Mouse (Mus musculus): Measurements from ENCODE around the gene Susd5. TPM values are rescaled to one million over a fixed set of nuclear protein-coding genes. Genes with fewer than 3 reads are reported as not detected.

The Susd5 gene
- polyA plus RNA-seq, 1 experiment, result 0.73 TPM

DNA sequence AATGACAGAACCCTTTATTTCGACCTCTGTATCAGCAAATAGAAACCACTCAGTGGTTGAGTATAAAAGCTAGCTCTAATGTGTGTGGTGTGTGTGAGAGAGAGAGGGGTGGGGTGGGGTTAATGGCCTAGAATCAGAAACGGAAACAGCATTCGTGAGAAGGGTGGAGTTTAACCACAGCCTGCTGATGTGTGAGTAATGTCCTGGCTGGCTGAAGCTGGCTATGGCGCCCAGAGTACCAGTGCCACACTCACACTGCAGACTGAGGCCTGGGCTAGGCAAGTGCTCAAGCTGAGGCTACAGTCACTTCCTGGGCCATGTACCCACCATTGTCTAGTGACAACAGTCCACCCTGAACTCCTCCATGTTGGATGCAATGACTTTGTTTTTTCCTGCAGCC lies 40.5 kb upstream of the Susd5 start:
- no peak for TF ChIP-seq EP300 (IDR thresholded peaks at IDR 0.05; ENCODE audit: insufficient read depth, low read depth, low read length)
- no peak for TF ChIP-seq POLR2A (IDR thresholded peaks at IDR 0.05; ENCODE audit: insufficient read depth, low read length)
- no peak for TF ChIP-seq CTCF (IDR thresholded peaks at IDR 0.05; ENCODE audit: low read depth, low read length)
- Histone ChIP-seq H3K27ac (ENCODE audit: insufficient read depth, low read length) (no peak overlapping the region), H3K36me3 (ENCODE audit: control insufficient read depth, insufficient read depth, low read length, poor library complexity, severe bottlenecking) (no peaks in the 10 kb centered on the region), H3K4me1 (ENCODE audit: control insufficient read depth, insufficient read depth, low read length) (no peaks in the 10 kb centered on the region), H3K9ac (ENCODE audit: low read depth, poor library complexity, severe bottlenecking) (no peak overlapping the region), H3K9me3 (replicated peaks; ENCODE audit: control insufficient read depth, insufficient read depth, low read length, poor library complexity, severe bottlenecking) (no peaks in the 10 kb centered on the region; the same call in 1 of the 2 replicates), H3K4me3 (ENCODE audit: low read depth, low read length) (no peak overlapping the region), H3K27me3 (ENCODE audit: control insufficient read depth, insufficient read depth, low read length, poor library complexity, severe bottlenecking) (no peaks in the 10 kb centered on the region)

DNA sequence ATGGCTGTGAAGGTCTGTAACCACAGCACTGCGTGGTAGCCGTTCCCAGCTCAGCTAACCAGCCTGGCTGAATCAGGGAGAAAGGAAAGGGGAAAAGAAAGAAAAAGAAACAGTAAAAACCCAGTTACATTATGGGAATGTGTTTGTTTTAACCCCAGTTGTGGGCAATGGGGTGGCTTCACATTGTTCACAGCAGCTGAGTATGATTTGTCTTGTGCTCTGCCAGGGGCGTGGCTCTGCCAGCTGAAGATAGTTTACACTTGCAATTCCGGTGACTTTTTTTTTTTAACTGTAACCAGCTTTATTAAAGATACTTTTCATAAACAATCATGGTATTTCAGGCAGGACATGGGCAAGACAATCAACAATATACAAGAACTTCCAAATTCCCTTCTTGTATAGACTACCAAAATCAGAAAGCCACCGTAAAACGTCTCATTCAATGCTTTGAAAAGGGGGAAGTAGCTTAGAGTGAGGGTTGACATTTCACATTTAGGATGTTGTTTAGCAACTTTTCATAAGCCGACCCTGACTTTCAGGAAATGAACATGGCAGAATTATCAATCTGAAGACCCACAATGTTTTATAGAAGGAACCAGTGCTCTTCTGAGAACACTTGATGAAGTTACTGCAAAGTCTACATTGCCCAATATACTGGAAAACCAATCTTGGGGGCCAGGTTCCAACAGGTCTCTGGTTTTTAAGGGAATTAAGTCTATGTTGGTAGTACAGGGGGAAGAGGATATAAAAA lies 37.8 kb upstream of the Susd5 start:
- Histone ChIP-seq H3K4me3 (ENCODE audit: low read depth, low read length) (no peak overlapping the region), H3K27me3 (ENCODE audit: control insufficient read depth, insufficient read depth, low read length, poor library complexity, severe bottlenecking) (no peaks in the 10 kb centered on the region), H3K4me1 (ENCODE audit: control insufficient read depth, insufficient read depth, low read length) (no peaks in the 10 kb centered on the region), H3K9me3 (replicated peaks; ENCODE audit: control insufficient read depth, insufficient read depth, low read length, poor library complexity, severe bottlenecking) (no peaks in the 10 kb centered on the region; the same call in 1 of the 2 replicates), H3K27ac (ENCODE audit: insufficient read depth, low read length) (no peak overlapping the region), H3K9ac (ENCODE audit: low read depth, poor library complexity, severe bottlenecking) (no peak overlapping the region), H3K36me3 (ENCODE audit: control insufficient read depth, insufficient read depth, low read length, poor library complexity, severe bottlenecking) (no peaks in the 10 kb centered on the region)
- no peak for TF ChIP-seq POLR2A (IDR thresholded peaks at IDR 0.05; ENCODE audit: insufficient read depth, low read length)

DNA sequence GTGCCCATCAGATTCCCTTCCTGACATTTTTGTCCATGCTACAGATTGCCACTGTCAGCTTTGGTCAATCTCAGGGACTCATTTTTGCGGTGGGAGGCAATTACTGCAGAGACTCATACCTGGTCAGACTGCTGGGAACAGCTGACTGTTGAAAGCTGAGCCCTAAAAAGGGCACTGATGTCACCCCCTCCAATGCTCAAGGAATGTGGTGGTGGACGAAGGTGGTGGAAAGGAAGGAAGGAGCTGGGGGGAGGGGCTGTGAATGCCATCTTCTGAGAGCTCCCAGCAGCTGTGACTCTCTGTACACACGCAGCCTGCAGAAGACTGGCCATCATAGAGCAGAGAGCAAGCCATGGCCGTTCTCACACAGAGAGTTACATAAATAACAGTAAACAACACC lies 34.8 kb upstream of the Susd5 start:
- Histone ChIP-seq H3K36me3 (ENCODE audit: control insufficient read depth, insufficient read depth, low read length, poor library complexity, severe bottlenecking) (no peaks in the 10 kb centered on the region), H3K9ac (ENCODE audit: low read depth, poor library complexity, severe bottlenecking) (no peak overlapping the region), H3K4me1 (ENCODE audit: control insufficient read depth, insufficient read depth, low read length) (peaks cover 2% of the 10 kb centered on the region), H3K4me3 (ENCODE audit: low read depth, low read length) (no peak overlapping the region), H3K27me3 (ENCODE audit: control insufficient read depth, insufficient read depth, low read length, poor library complexity, severe bottlenecking) (no peaks in the 10 kb centered on the region), H3K27ac (ENCODE audit: insufficient read depth, low read length) (no peak overlapping the region), H3K9me3 (replicated peaks; ENCODE audit: control insufficient read depth, insufficient read depth, low read length, poor library complexity, severe bottlenecking) (no peaks in the 10 kb centered on the region; the same call in 1 of the 2 replicates)
- no peak for TF ChIP-seq EP300 (IDR thresholded peaks at IDR 0.05; ENCODE audit: insufficient read depth, low read depth, low read length)
- TF ChIP-seq POLR2A (IDR thresholded peaks at IDR 0.05; ENCODE audit: insufficient read depth, low read length), result no peak
- TF ChIP-seq CTCF (IDR thresholded peaks at IDR 0.05; ENCODE audit: low read depth, low read length), result no peak

DNA sequence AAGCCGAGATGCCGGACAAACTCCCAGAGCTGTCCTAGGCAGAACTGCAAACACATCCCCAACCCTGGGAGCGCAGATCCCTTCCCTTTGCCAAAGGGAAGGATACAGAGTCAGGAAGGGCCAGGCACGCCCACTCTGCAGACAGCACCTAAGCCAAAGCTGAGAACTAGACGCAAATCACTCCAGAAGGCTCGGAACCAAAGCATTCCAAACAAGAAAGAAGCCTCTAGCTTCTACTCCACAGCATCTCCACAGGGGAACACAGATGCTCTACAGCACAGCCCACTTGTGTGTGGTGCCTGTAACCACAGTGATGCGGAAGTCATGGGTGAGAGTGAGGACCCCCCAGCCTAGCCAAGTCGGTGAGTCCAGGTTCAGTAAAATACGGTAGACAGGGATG lies 31.8 kb upstream of the Susd5 start:
- Histone ChIP-seq H3K27me3 (ENCODE audit: control insufficient read depth, insufficient read depth, low read length, poor library complexity, severe bottlenecking) (no peaks in the 10 kb centered on the region), H3K36me3 (ENCODE audit: control insufficient read depth, insufficient read depth, low read length, poor library complexity, severe bottlenecking) (no peaks in the 10 kb centered on the region), H3K4me1 (ENCODE audit: control insufficient read depth, insufficient read depth, low read length) (peaks cover 2% of the 10 kb centered on the region), H3K4me3 (ENCODE audit: low read depth, low read length) (no peak overlapping the region), H3K9ac (ENCODE audit: low read depth, poor library complexity, severe bottlenecking) (no peak overlapping the region), H3K9me3 (replicated peaks; ENCODE audit: control insufficient read depth, insufficient read depth, low read length, poor library complexity, severe bottlenecking) (no peaks in the 10 kb centered on the region), H3K27ac (ENCODE audit: insufficient read depth, low read length) (no peak overlapping the region)
- TF ChIP-seq EP300 (IDR thresholded peaks at IDR 0.05; ENCODE audit: insufficient read depth, low read depth, low read length) (no peak), POLR2A (IDR thresholded peaks at IDR 0.05; ENCODE audit: insufficient read depth, low read length) (no peak), CTCF (IDR thresholded peaks at IDR 0.05; ENCODE audit: low read depth, low read length) (no peak)

DNA sequence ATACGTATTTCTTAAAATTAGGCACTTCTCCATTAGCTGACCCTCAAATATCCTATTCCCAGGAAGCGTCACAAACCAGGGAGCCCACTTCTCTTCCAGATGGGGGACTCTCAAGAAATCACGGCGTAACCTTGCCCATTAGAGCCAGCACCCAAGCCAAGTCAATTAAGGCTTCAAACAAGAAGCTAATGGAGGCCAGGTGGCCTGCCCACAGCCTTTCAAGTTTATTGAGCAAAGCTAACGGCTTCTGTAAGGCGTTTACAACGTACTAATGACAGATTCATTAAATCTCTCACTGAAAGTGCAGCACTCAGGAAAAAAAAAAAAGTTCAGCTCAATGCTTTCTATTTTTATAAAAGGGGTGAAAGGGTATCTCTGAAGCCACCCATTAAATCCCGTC lies 31.1 kb upstream of the Susd5 start:
- Histone ChIP-seq H3K27me3 (ENCODE audit: control insufficient read depth, insufficient read depth, low read length, poor library complexity, severe bottlenecking) (no peaks in the 10 kb centered on the region), H3K4me3 (ENCODE audit: low read depth, low read length) (peak overlapping the region; percentile 68), H3K9ac (ENCODE audit: low read depth, poor library complexity, severe bottlenecking) (peak overlapping the region; percentile 26), H3K9me3 (replicated peaks; ENCODE audit: control insufficient read depth, insufficient read depth, low read length, poor library complexity, severe bottlenecking) (0 out of 2 replicates have a peak, but pooled peaks cover 2% of the 10 kb centered on the region), H3K27ac (ENCODE audit: insufficient read depth, low read length) (no peak overlapping the region), H3K4me1 (ENCODE audit: control insufficient read depth, insufficient read depth, low read length) (peaks cover 2% of the 10 kb centered on the region), H3K36me3 (ENCODE audit: control insufficient read depth, insufficient read depth, low read length, poor library complexity, severe bottlenecking) (no peaks in the 10 kb centered on the region)
- TF ChIP-seq CTCF (IDR thresholded peaks at IDR 0.05; ENCODE audit: low read depth, low read length) (no peak), POLR2A (IDR thresholded peaks at IDR 0.05; ENCODE audit: insufficient read depth, low read length) (no peak), EP300 (IDR thresholded peaks at IDR 0.05; ENCODE audit: insufficient read depth, low read depth, low read length) (no peak)

DNA sequence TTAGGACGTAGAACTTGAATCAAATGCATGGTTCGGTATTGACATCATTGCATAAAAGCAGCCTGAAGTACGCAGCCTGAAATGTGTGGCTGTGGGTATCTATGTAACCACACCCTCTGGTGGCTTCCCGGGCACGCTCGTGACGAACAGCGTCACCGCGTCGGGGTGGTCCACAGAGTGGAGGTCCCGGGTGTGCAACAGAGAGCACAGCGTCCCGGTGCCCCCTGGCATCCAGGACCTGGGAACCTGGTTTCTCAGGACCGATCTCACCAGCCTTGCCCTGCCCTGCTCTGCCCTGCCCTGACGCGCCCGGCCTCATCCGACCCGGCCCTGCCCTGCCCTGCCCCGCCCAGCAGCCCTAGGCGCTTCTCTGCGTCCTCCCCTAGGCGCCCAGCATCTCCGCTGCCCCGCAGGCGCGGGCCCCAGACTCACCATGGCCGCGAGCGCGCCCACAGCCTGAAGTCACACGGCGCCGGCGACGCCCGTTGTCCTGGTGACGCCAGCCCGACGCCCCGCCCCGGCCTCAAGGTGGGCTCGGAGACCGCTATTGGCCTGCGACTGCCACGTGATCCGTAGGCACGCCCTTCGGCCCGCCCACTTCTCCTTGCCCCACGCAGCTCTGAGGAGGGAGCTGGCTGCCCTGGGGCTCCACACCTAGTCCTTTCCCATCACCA lies 30.5 kb upstream of the Susd5 start:
- Histone ChIP-seq H3K36me3 (ENCODE audit: control insufficient read depth, insufficient read depth, low read length, poor library complexity, severe bottlenecking) (no peaks in the 10 kb centered on the region), H3K9ac (ENCODE audit: low read depth, poor library complexity, severe bottlenecking) (peak overlapping the region; percentile 26), H3K9me3 (replicated peaks; ENCODE audit: control insufficient read depth, insufficient read depth, low read length, poor library complexity, severe bottlenecking) (0 out of 2 replicates have a peak, but pooled peaks cover 2% of the 10 kb centered on the region), H3K4me1 (ENCODE audit: control insufficient read depth, insufficient read depth, low read length) (peaks cover 2% of the 10 kb centered on the region), H3K4me3 (ENCODE audit: low read depth, low read length) (peak overlapping the region; percentile 68), H3K27ac (ENCODE audit: insufficient read depth, low read length) (no peak overlapping the region), H3K27me3 (ENCODE audit: control insufficient read depth, insufficient read depth, low read length, poor library complexity, severe bottlenecking) (no peaks in the 10 kb centered on the region)
- no peak for TF ChIP-seq EP300 (IDR thresholded peaks at IDR 0.05; ENCODE audit: insufficient read depth, low read depth, low read length)
- no peak for TF ChIP-seq CTCF (IDR thresholded peaks at IDR 0.05; ENCODE audit: low read depth, low read length)
- no peak for TF ChIP-seq POLR2A (IDR thresholded peaks at IDR 0.05; ENCODE audit: insufficient read depth, low read length)

Measured in ES-Bruce4 (cell line).